Mouse (Mus musculus) ES-Bruce4 (cell line): ENCODE results near the gene Fam107a. TPM values are rescaled to one million over a fixed set of nuclear protein-coding genes. Genes with fewer than 3 reads are reported as not detected.

ENCODE experiments used
- H3K27ac ChIP-seq: 2 replicates; pipeline ENCODE4 v1.5.1; 2012; ENCODE audit warnings: low read length, inconsistent platforms; ENCODE audit not compliant: insufficient read depth
- H3K27me3 ChIP-seq: 2 replicates; pipeline ENCODE4 v1.6.1; 2012; ENCODE audit warnings: mild to moderate bottlenecking, low read length, inconsistent platforms; ENCODE audit not compliant: control insufficient read depth, poor library complexity, insufficient read depth, severe bottlenecking
- H3K36me3 ChIP-seq: 2 replicates; pipeline ENCODE4 v1.6.1; 2012; ENCODE audit warnings: inconsistent platforms, mild to moderate bottlenecking, low read length, moderate library complexity; ENCODE audit not compliant: control insufficient read depth, poor library complexity, insufficient read depth, severe bottlenecking
- H3K4me1 ChIP-seq: one replicate; pipeline ENCODE4 v1.8.1; 2011; ENCODE audit warnings: low read length; ENCODE audit not compliant: control insufficient read depth, insufficient read depth
- H3K4me3 ChIP-seq: 2 replicates; pipeline ENCODE4 v1.5.1; 2011; ENCODE audit warnings: low read depth, mild to moderate bottlenecking, low read length
- H3K9ac ChIP-seq: 2 replicates; pipeline ENCODE4 v1.6.1; 2012; ENCODE audit warnings: low read depth, mild to moderate bottlenecking, inconsistent platforms; ENCODE audit not compliant: poor library complexity, severe bottlenecking
- H3K9me3 ChIP-seq: replicated peaks from 2 replicates; pipeline ENCODE4 v1.6.1; 2012; ENCODE audit warnings: mild to moderate bottlenecking, low read length, inconsistent platforms; ENCODE audit not compliant: control insufficient read depth, poor library complexity, insufficient read depth, severe bottlenecking
- CTCF ChIP-seq: IDR thresholded peaks from one replicate; pipeline ENCODE4 v1.8.1; 2011; ENCODE audit warnings: low read depth, low read length
- EP300 ChIP-seq: IDR thresholded peaks from 2 replicates; pipeline ENCODE4 v1.6.1; 2011; ENCODE audit warnings: low read depth, low read length; ENCODE audit not compliant: insufficient read depth
- POLR2A ChIP-seq: IDR thresholded peaks from one replicate; pipeline ENCODE4 v1.8.1; 2011; ENCODE audit warnings: low read length; ENCODE audit not compliant: insufficient read depth
- polyA plus RNA-seq: library from polyadenylated mRNA; stranded (reverse); fragments of >200 nt; gene quantifications from 2 replicates; pipeline ENCODE4 v1.2.4, GENCODE M21; 2011; ENCODE audit warnings: low read depth; ENCODE audit not compliant: missing spikeins, insufficient read depth, insufficient read length

Gene Fam107a
- polyA plus RNA-seq, 1 experiment, result 0.69 TPM

DNA sequence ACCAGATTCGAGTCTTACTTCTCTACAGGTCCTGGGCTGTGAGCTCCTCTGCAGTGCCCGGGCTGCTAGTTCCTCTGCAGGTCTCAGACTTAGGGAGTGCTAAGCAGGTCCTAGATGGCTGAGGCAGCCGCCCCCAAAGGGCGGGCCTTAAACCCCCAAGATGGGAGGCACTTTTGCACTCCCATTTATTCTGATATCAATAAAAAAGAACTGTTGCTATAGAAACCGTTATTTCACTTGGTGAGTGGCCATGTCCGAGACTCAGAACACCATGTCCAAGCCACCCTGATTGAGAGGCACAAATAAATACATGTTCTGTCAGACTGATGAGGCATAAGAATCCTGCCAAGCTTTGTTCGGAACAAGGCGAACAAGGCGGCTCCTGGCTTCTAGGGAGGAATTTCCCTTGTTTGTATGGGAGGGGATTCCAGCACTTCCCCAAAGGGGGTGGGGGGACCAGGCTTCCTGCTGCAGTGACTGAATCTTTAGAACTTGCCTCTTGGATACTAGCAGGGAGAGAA is 8.1 kb downstream of the Fam107a start:
- H3K9ac ChIP-seq, result no peak overlapping the region
- H3K9me3 ChIP-seq, result no peaks in the 10 kb centered on the region
- no peaks in the 10 kb centered on the region for H3K27me3 ChIP-seq
- no peak for TF ChIP-seq CTCF
- TF ChIP-seq POLR2A, result no peak
- no peak for TF ChIP-seq EP300
- H3K36me3 ChIP-seq, result no peaks in the 10 kb centered on the region
- H3K27ac ChIP-seq, result no peak overlapping the region
- no peaks in the 10 kb centered on the region for H3K4me1 ChIP-seq
- H3K4me3 ChIP-seq, result no peak overlapping the region

GRCm38 (mm10) chr14:8308650-8309049 is 9.2 kb downstream of the Fam107a start:
- TF ChIP-seq POLR2A (no peak), CTCF (no peak), EP300 (no peak)
- H3K4me1 ChIP-seq, result no peaks in the 10 kb centered on the region
- no peaks in the 10 kb centered on the region for H3K27me3 ChIP-seq
- H3K4me3 ChIP-seq, result no peak overlapping the region
- no peaks in the 10 kb centered on the region for H3K9me3 ChIP-seq
- H3K9ac ChIP-seq, result no peak overlapping the region
- no peaks in the 10 kb centered on the region for H3K36me3 ChIP-seq
- no peak overlapping the region for H3K27ac ChIP-seq

- Histone ChIP-seq H3K4me3 (no peak overlapping the region), H3K27ac (no peak overlapping the region), H3K4me1 (no peaks in the 10 kb centered on the region), H3K9ac (no peak overlapping the region), H3K36me3 (no peaks in the 10 kb centered on the region), H3K27me3 (no peaks in the 10 kb centered on the region), H3K9me3 (no peaks in the 10 kb centered on the region)
- no peak for TF ChIP-seq CTCF
- TF ChIP-seq EP300, result no peak
- no peak for TF ChIP-seq POLR2A
Observed at GRCm38 (mm10) chr14:8306884-8307283, 10.9 kb downstream of the Fam107a start.

DNA sequence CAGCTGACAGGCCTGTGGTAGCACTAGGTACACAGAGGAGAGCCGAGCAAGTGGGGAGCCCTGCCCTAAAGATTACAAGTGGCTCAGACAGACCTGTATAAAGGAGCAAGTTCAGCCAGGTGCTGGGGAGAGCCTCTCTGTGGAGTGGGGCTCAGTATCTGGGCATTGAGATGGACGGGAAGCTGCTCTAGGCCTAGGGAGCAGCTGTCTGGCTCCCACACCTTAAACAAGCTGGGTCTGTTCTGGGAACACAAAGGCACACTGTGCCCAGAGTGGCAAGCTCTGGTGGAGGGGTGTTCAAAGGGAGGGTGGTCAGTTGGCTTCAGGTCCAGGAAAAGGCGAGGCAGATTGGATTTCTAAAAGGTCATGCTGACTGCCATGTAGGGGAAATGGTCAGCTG is 12.8 kb downstream of the Fam107a start:
- TF ChIP-seq POLR2A (no peak), EP300 (no peak), CTCF (no peak)
- Histone ChIP-seq H3K4me3 (no peak overlapping the region), H3K27me3 (no peaks in the 10 kb centered on the region), H3K9ac (no peak overlapping the region), H3K4me1 (no peaks in the 10 kb centered on the region), H3K9me3 (no peaks in the 10 kb centered on the region), H3K36me3 (no peaks in the 10 kb centered on the region), H3K27ac (no peak overlapping the region)

DNA sequence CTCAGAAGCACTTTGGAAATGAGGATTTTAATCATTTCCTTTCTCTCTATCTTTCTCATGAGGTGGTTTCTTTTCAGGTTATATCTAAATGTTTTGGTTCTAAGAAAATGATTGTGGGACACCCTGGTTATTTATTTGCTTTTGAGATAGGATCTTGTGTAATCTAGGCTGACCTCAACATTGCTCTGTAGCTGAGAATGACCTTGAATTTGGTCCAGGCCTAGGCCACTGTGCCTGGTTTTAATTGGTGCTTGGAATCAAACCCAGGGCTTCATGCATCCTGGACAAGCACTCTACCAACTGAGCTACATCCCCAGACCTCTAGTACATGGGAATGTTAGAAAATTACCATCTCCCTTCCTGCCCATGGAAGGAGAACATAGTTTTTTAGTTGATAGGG is 13.7 kb downstream of the Fam107a start:
- Histone ChIP-seq H3K4me3 (no peak overlapping the region), H3K9me3 (no peaks in the 10 kb centered on the region), H3K4me1 (no peaks in the 10 kb centered on the region), H3K36me3 (no peaks in the 10 kb centered on the region), H3K9ac (no peak overlapping the region), H3K27ac (no peak overlapping the region), H3K27me3 (no peaks in the 10 kb centered on the region)
- TF ChIP-seq CTCF (no peak), POLR2A (no peak), EP300 (no peak)

- TF ChIP-seq EP300 (no peak), POLR2A (no peak), CTCF (no peak)
- no peaks in the 10 kb centered on the region for H3K27me3 ChIP-seq
- no peaks in the 10 kb centered on the region for H3K4me1 ChIP-seq
- no peak overlapping the region for H3K4me3 ChIP-seq
- no peak overlapping the region for H3K9ac ChIP-seq
- no peak overlapping the region for H3K27ac ChIP-seq
- H3K9me3 ChIP-seq, result no peaks in the 10 kb centered on the region
- H3K36me3 ChIP-seq, result no peaks in the 10 kb centered on the region
Observed at GRCm38 (mm10) chr14:8302687-8303086, 15.1 kb downstream of the Fam107a start.
